Mouse (Mus musculus) lung, postnatal 0 days (tissue): ENCODE measurements around the gene Vgll4.

Source experiments
- CTCF ChIP-seq: IDR thresholded peaks from 2 replicates; pipeline ENCODE4 v1.5.1; 2016; ENCODE audit warnings: antibody characterized with exemption, mild to moderate bottlenecking
- EP300 ChIP-seq: IDR thresholded peaks from 2 replicates; pipeline ENCODE4 v1.6.1; 2016; ENCODE audit warnings: antibody characterized with exemption, mild to moderate bottlenecking, control low read depth

DNA sequence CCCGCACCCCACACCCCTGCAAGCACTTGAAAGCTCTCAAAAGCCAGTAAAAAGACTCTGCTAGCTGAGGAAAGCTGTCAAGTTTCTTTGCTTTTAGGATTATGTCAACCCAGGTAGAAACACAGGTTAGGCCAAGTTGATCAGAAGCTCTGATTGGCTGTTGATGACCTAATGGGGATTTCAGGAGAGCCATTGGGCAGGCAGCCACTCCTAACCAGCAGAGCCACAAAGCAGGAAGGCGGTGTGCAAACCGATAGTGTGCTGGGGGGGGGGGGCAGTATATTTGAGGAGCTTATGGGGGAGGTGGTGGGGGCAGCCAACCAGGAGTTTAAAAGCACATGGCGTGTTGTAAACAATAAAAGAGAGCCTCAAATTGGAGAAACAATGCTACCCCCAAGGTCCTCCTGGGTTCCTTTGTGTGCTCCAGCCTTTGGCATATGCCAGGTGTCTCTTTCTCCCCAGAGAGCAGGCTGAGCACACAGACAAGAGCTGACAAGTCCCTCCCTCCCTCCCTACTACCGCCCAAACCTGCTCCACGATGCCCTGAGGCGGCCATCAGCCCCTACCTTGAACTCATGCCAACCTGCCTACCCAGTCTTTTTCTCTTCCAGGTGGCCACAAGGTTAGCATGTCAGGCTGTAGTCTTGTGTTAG, 18.3 kb upstream of the Vgll4 start:
- TF ChIP-seq EP300 = no peak
- TF ChIP-seq CTCF = no peak
